In the genomic region with DNA sequence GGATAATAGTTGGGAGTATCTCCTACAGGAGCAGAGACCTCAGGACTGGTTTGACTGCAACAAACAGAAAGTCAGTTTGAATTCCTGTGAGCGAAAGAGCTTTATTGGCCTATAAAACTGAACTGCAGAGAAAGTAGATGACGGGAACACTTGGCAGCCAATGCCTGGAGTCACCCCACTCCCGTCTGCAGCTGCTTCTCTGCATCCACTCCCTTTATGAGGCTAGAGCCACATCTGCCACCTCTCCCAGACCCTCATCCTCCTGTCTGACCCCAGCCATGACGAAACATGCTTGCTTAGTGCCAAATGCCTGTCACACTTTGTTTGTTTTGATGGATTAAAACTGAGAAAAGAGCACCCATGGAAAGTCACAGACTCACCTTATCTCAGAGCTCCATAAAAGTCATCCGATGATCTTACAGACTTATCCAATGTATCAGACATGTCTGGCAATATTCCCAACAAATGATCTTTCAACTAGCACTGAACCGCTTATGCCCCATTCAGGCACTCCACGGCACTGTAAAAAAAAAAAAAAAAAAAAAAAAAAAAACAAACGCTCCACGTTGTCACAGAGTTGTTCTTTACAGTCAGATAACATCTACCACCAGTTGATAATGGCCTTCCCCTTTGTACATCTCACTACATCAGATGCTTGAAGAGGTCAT, we compare ENCODE assay signal across 19 mouse cellular contexts. TPM values are rescaled to one million over a fixed set of nuclear protein-coding genes. Genes with fewer than 3 reads are reported as not detected.
DNase-seq lines count a peak whose midpoint lies in the region; ATAC-seq and TF ChIP-seq lines count a peak whose summit lies in the region.
"Had no signal": no experiment of that assay in that cellular context is flagged by ENCODE, and none has a peak within 500 bp of the region (broad histone marks: within the 10 kb centered on the region; RNA-seq: fewer than 3 reads in every experiment).

No protein-coding gene starts in this region.

- peaks cover 2% of the 10 kb centered on the region; the same call in 1 of the 2 replicates for H3K4me1 ChIP-seq in kidney, adult 2 months (ENCODE audit: control insufficient read depth, insufficient read depth, low read length)
- H3K4me1 ChIP-seq in kidney, embryonic 14.5 days (ENCODE audit: control insufficient read depth, insufficient read depth, low read length), result no peaks in the 10 kb centered on the region
- H3K4me1 ChIP-seq in CH12.LX (ENCODE audit: control insufficient read depth in 1 of 2, insufficient read depth in 2 of 2), result peaks cover 0 to 6% of the 10 kb centered on the region in 2 experiments; a peak in 1 of 4 replicates
- H3K4me1 ChIP-seq: forebrain, embryonic 12.5 days; liver, embryonic 13.5 days; megakaryocyte, embryonic 14.5 days had no signal

- H3K9ac ChIP-seq in kidney, embryonic 14.5 days (ENCODE audit: low read depth, low read length), result no peak overlapping the region
- no peak overlapping the region for H3K9ac ChIP-seq in CH12.LX (ENCODE audit: insufficient read depth, low read depth)
- H3K9ac ChIP-seq: forebrain, embryonic 12.5 days; liver, embryonic 13.5 days had no signal

- H3K27me3 ChIP-seq in kidney, adult 2 months (replicated peaks; ENCODE audit: control insufficient read depth, insufficient read depth, low read length), result peaks cover 4% of the 10 kb centered on the region
- H3K27me3 ChIP-seq in kidney, embryonic 14.5 days (ENCODE audit: control insufficient read depth, insufficient read depth, low read length), result no peaks in the 10 kb centered on the region
- no peaks in the 10 kb centered on the region for H3K27me3 ChIP-seq in CH12.LX (replicated peaks)
- H3K27me3 ChIP-seq: forebrain, embryonic 12.5 days; liver, embryonic 13.5 days had no signal

- dilution Hi-C loops in CH12.LX (cut with MboI; ENCODE audit: extremely low pct_ligation_motif_present, extremely low pct_unique_long_range_greater_than_20kb, low sequenced_read_pairs), result no loop called here

- no peak for ATAC-seq in kidney, embryonic 14.5 days (ENCODE audit: low FRiP score, low TSS enrichment)
- ATAC-seq: CD4-positive, CD25-positive, alpha-beta regulatory T cell, adult 4 months had no signal

- in situ Hi-C loops in CH12.LX (cut with MboI; ENCODE audit: low pct_ligation_motif_present, low pct_unique_long_range_greater_than_20kb, low sequenced_read_pairs), result loop anchor here (10.0 kb wide), 1 partner anchor 103 kb away; no protein-coding TSS in a partner anchor

- no peak for TF ChIP-seq RAD21 in CH12.LX (IDR thresholded peaks at IDR 0.05; ENCODE audit: low read depth, low read length)

- no peaks in the 10 kb centered on the region for H3K36me3 ChIP-seq in kidney, adult 2 months (ENCODE audit: control insufficient read depth, insufficient read depth, low read length)
- H3K36me3 ChIP-seq in kidney, embryonic 14.5 days (ENCODE audit: control insufficient read depth, insufficient read depth, low read length), result no peaks in the 10 kb centered on the region
- no peaks in the 10 kb centered on the region for H3K36me3 ChIP-seq in CH12.LX (replicated peaks in 1 of 2; ENCODE audit: control insufficient read depth in 1 of 2, insufficient read depth in 1 of 2, low read length in 1 of 2)
- H3K36me3 ChIP-seq: forebrain, embryonic 12.5 days; liver, embryonic 13.5 days had no signal

- DNase-seq in adrenal gland, adult (ENCODE audit: inconsistent age in 2 of 2, low spot score in 1 of 2), result peak; percentile 32 to 62
- DNase-seq in adrenal gland, postnatal 14 days, result no peak
- peak; percentile 24 for DNase-seq in kidney, adult 2 months
- DNase-seq in CH12.LX (ENCODE audit: extremely low read depth), result no peak
- DNase-seq in large intestine, adult 2 months (ENCODE audit: low read depth, low spot score), result peak; percentile 84
- no peak for DNase-seq in thymus, postnatal 0 days (ENCODE audit: low spot score)
- DNase-seq in retina, embryonic 14.5 days (ENCODE audit: low spot score), result no peak
- DNase-seq: cerebellum, postnatal 14 days; embryo, embryonic 11 days; kidney, postnatal 36 days; liver, embryonic 13.5 days; lung, postnatal 10 days; right cerebral cortex, postnatal 14 days; thymus, postnatal 14 days had no signal

- no peak for TF ChIP-seq CTCF in kidney, adult 2 months (conservative IDR thresholded peaks at IDR 0.05; ENCODE audit: insufficient read depth, insufficient read length, low read depth, low read length)
- no peak for TF ChIP-seq CTCF in CH12.LX (conservative IDR thresholded peaks at IDR 0.05 in 1 of 2, IDR thresholded peaks at IDR 0.05 in 1 of 2; ENCODE audit: low read depth in 2 of 2, low read length in 2 of 2)

- no peak overlapping the region for H3K4me3 ChIP-seq in kidney, adult 2 months (ENCODE audit: insufficient read depth, low read depth, low read length)
- H3K4me3 ChIP-seq in kidney, embryonic 14.5 days (ENCODE audit: low read length), result no peak overlapping the region
- no peak overlapping the region for H3K4me3 ChIP-seq in CH12.LX (replicated peaks in 1 of 3; ENCODE audit: low read depth in 2 of 3, low read length in 2 of 3, poor library complexity in 1 of 3)
- H3K4me3 ChIP-seq: forebrain, embryonic 12.5 days; liver, embryonic 13.5 days; megakaryocyte, embryonic 14.5 days had no signal

- peak overlapping the region; percentile 2; the same call in 1 of the 2 replicates for H3K27ac ChIP-seq in kidney, adult 2 months (ENCODE audit: insufficient read depth, low read depth, low read length)
- no peak overlapping the region for H3K27ac ChIP-seq in kidney, embryonic 14.5 days (ENCODE audit: low read depth, low read length)
- H3K27ac ChIP-seq in CH12.LX (ENCODE audit: insufficient read depth, low read depth), result no peak overlapping the region
- H3K27ac ChIP-seq: forebrain, embryonic 12.5 days; liver, embryonic 13.5 days; stomach, postnatal 0 days had no signal

- no peak overlapping the region for H3K4me2 ChIP-seq in kidney, embryonic 14.5 days (replicated peaks; ENCODE audit: low read depth, low read length)
- H3K4me2 ChIP-seq in CH12.LX (ENCODE audit: insufficient read depth, low read depth, poor library complexity, severe bottlenecking), result no peak overlapping the region
- H3K4me2 ChIP-seq: forebrain, embryonic 12.5 days; liver, embryonic 13.5 days had no signal

- no peaks in the 10 kb centered on the region for H3K79me2 ChIP-seq in CH12.LX (replicated peaks; ENCODE audit: control insufficient read depth, extremely low read depth, insufficient read depth, poor library complexity, severe bottlenecking)

- TF ChIP-seq POLR2A in kidney, adult 2 months (IDR thresholded peaks at IDR 0.05; ENCODE audit: low read depth, low read length), result no peak
- TF ChIP-seq POLR2A in CH12.LX (IDR thresholded peaks at IDR 0.05; ENCODE audit: low read depth, low read length), result no peak

- H3K9me3 ChIP-seq in kidney, embryonic 14.5 days (ENCODE audit: control insufficient read depth, low read length), result no peaks in the 10 kb centered on the region
- no peaks in the 10 kb centered on the region for H3K9me3 ChIP-seq in CH12.LX (replicated peaks; ENCODE audit: low read length)
- H3K9me3 ChIP-seq: forebrain, embryonic 12.5 days; liver, embryonic 13.5 days had no signal

- 48% methylated on average over 9 of the region's 9 CpGs for WGBS in kidney, adult 2 months
- WGBS in kidney, embryonic 14.5 days, result 38% methylated on average over 9 of the region's 9 CpGs
- 13% methylated on average over 9 of the region's 9 CpGs for WGBS in large intestine, adult 2 months

- no peak for TF ChIP-seq EP300 in CH12.LX (IDR thresholded peaks at IDR 0.05; ENCODE audit: low read length)

TF ChIP-seq in CH12.LX, 34 proteins besides CTCF, POLR2A, EP300 and RAD21:
- TF ChIP-seq CHD1 (IDR thresholded peaks at IDR 0.05; ENCODE audit: low read depth, low read length), result no peak
- peak; percentile 9; the same call in 1 of the 2 replicates for TF ChIP-seq ZNF384 (IDR thresholded peaks at IDR 0.05; ENCODE audit: low read depth, low read length)

RNA-seq across cellular contexts. Expression of gene Slc35g1, which starts 37.7 kb away (rescaled TPM):
- total RNA-seq in adrenal gland, postnatal 14 days (2021), result 16.9 and 18.4 TPM in 2 replicates
- polyA plus RNA-seq in kidney, adult 2 months (2012; rRNA removed), result 4.8 and 5.9 TPM in 2 replicates
- 5.2 and 7.1 TPM in 2 replicates for polyA plus RNA-seq in kidney, embryonic 14.5 days (2014; fragmentation: Nextera tagmentation; extraction: Ambion mirVana)
- total RNA-seq in CH12.LX (2012; rRNA removed) (14.6 and 17.8 TPM in 2 replicates), CH12.LX (2014; rRNA removed) (38.2 and 38.5 TPM in 2 replicates)
- polyA plus RNA-seq in CH12.LX (2012; ENCODE audit: insufficient read length, low read depth), result 17.9 and 21.7 TPM in 2 replicates
- 25.0 and 35.1 TPM in 2 replicates for polyA plus RNA-seq in large intestine, adult 2 months (2012; rRNA removed)
- 3.1 and 3.7 TPM in 2 replicates for polyA plus RNA-seq in thymus, postnatal 0 days (2015; fragmentation: Nextera tagmentation; extraction: Ambion mirVana)

Comparison
In these comparisons a context has a peak if more than half of its experiments do, and no peak if none do; other contexts are left out.
1. DNase-seq: peak in adrenal gland, adult (2 of 2), kidney, adult 2 months (single experiment) and large intestine, adult 2 months (single experiment); none in adrenal gland, postnatal 14 days (single experiment), CH12.LX (single experiment), thymus, postnatal 0 days (single experiment) and retina, embryonic 14.5 days (single experiment).